Mouse (Mus musculus): ENCODE results near the gene Alg9.

DNA sequence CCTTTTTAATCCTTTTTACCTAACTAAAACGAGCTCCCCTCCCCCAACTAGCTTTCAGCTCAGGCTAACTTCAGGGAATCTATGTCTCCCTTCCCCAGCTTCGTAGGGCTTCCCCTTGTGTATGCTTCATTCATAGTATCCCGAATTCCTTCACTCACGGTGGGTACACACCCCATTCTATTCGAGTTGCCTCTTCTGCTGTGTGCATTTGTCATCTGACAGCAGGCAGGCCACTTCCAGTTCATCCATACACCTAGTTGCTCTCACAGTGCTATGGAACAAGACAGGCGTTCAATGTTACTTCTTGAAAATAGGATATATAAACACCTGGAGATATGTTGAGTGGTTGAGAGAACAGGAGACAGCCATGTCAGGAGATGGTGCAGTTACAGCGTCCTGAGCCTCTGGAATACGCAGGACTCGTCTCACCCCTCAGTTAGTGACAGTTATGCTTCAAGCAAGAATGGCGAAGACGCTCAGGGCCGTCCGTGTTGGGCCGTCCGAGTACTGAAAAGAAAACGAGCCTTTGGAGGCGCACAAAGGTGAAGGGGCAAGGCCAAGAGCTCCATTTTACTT, 7.2 kb upstream of the Alg9 start:
- TF ChIP-seq MYOD1 (IDR thresholded peaks at IDR 0.05; ENCODE audit: control insufficient read depth, insufficient read length, low read depth), result no peak
- no peak for TF ChIP-seq CTCF (IDR thresholded peaks at IDR 0.05; ENCODE audit: control insufficient read depth, insufficient read depth, insufficient read length)

Measured in C2C12 (cell line).